Mouse (Mus musculus): ENCODE results near the gene Vmo1.

Vmo1 gene

DNA sequence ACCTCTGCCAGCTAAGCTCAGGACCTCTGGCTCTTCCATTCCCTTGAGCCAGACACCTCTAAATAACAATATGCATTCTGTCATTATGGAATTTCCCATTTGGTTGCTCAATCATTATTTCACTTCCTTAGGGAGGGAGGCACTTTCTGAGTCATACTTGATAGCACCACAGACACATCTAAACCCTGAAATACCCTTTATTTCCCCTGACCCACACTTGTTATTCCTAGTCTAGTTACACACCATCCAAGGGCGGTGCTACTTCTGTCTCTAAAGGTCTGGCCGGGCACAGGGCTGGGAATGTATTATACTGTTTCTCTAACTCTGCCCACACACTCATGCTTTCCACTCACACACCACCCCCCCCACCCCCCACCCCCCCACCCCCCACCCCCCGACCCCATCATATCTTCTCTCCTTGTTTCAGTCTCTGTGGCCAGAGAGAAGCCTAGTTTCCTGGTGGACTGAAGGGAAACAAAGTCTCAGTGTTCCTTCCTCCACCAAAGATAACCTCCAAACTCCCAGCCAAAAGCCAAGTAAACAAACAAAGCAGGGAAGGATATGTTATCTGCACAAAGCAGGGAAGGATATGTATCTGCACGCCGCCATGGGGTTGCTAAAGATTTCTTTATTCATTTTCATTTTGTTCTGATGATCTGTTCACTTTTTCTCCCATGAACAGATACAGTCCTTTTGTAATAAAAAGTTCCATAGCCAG, 46.4 kb downstream of the Vmo1 start:
- DNase-seq: no peak

- DNase-seq: peak; percentile 64 to 68
Measured at GRCm38 (mm10) chr11:70465824-70466223, 48.6 kb downstream of the Vmo1 start.

- no peak for DNase-seq
Measured at GRCm38 (mm10) chr11:70465211-70465610, 49.2 kb downstream of the Vmo1 start.

DNA sequence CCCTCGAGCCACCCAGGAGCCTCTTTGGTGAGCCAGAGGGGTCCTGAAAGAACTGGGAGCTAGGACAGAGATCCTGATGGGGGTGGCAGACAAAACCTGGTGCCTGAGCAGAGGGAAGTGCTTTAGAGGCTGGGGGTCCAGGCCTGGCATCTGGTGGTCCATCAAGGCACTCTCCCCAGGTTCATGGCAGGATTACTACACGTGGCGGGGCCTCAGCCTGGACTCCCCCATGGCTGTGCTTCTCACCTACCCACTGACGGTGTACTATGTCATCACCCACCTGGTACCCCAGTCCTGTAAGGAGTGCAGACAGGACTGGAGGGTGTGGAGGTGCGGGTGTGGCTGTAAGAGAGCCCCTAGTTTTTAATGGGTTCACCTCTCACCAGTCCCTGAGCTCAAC, 50.4 kb downstream of the Vmo1 start:
- DNase-seq: no peak
